Mouse (Mus musculus) T-cell, adult 2 months (primary cell): ENCODE measurements around the gene Crabp1.

Source experiments
- DNase-seq: peaks from one replicate; pipeline ENCODE4 v3.0.0; 2022; ENCODE audit warnings: low spot score

The Crabp1 gene

GRCm38 (mm10) chr9:54770140-54770780 lies 5.7 kb downstream of the Crabp1 start:
- no peak for DNase-seq

- DNase-seq: no peak
Observed at GRCm38 (mm10) chr9:54776451-54776982, 12.0 kb downstream of the Crabp1 start.

GRCm38 (mm10) chr9:54779280-54779679 lies 14.7 kb downstream of the Crabp1 start:
- DNase-seq: no peak

- no peak for DNase-seq
Observed at GRCm38 (mm10) chr9:54782504-54782903, 18.0 kb downstream of the Crabp1 start.

GRCm38 (mm10) chr9:54784003-54784402 lies 19.5 kb downstream of the Crabp1 start:
- no peak for DNase-seq

- no peak for DNase-seq
Observed at GRCm38 (mm10) chr9:54785215-54785614, 20.7 kb downstream of the Crabp1 start.

- no peak for DNase-seq
Observed at GRCm38 (mm10) chr9:54786083-54786482, 21.5 kb downstream of the Crabp1 start.

GRCm38 (mm10) chr9:54787760-54788159 lies 23.2 kb downstream of the Crabp1 start:
- DNase-seq: no peak

- DNase-seq: no peak
Observed at GRCm38 (mm10) chr9:54790271-54790670, 25.7 kb downstream of the Crabp1 start.

- DNase-seq: no peak
Observed at GRCm38 (mm10) chr9:54801460-54801961, 37.0 kb downstream of the Crabp1 start.

- no peak for DNase-seq
Observed at GRCm38 (mm10) chr9:54802749-54803679, 38.5 kb downstream of the Crabp1 start.

GRCm38 (mm10) chr9:54804351-54804750 lies 39.8 kb downstream of the Crabp1 start:
- no peak for DNase-seq

GRCm38 (mm10) chr9:54807761-54808160 lies 43.2 kb downstream of the Crabp1 start:
- DNase-seq: no peak

GRCm38 (mm10) chr9:54809953-54810352 lies 45.4 kb downstream of the Crabp1 start:
- DNase-seq: no peak

- DNase-seq: no peak
Observed at GRCm38 (mm10) chr9:54816508-54817201, 52.1 kb downstream of the Crabp1 start.

- peak; percentile 3 for DNase-seq
Observed at GRCm38 (mm10) chr9:54821442-54822100, 57.0 kb downstream of the Crabp1 start.
